Mouse (Mus musculus) urinary bladder, postnatal 4 days (tissue): ENCODE data around the gene Trabd2b.

Experiments
- DNase-seq, 2 experiments: peaks; one replicate each; pipeline ENCODE4 v3.0.0; 2021 to 2022; ENCODE audit warnings: low spot score in 2 of 2

Gene Trabd2b

GRCm38 (mm10) chr4:114605670-114606069, 199.1 kb downstream of the Trabd2b start:
- no peak for DNase-seq

GRCm38 (mm10) chr4:114607873-114608272, 201.3 kb downstream of the Trabd2b start:
- no peak for DNase-seq

- DNase-seq, result no peak
Measured at GRCm38 (mm10) chr4:114609297-114609696, 202.8 kb downstream of the Trabd2b start.

- no peak for DNase-seq
Measured at GRCm38 (mm10) chr4:114611166-114611929, 204.8 kb downstream of the Trabd2b start.

- no peak for DNase-seq
Measured at GRCm38 (mm10) chr4:114612032-114612431, 205.5 kb downstream of the Trabd2b start.

GRCm38 (mm10) chr4:114612827-114613226, 206.3 kb downstream of the Trabd2b start:
- no peak for DNase-seq

- no peak for DNase-seq
Measured at GRCm38 (mm10) chr4:114614086-114614485, 207.6 kb downstream of the Trabd2b start.

GRCm38 (mm10) chr4:114615765-114616164, 209.2 kb downstream of the Trabd2b start:
- no peak for DNase-seq

GRCm38 (mm10) chr4:114622929-114623328, 216.4 kb downstream of the Trabd2b start:
- DNase-seq, result no peak

- no peak for DNase-seq
Measured at GRCm38 (mm10) chr4:114624114-114624910, 217.8 kb downstream of the Trabd2b start.

- DNase-seq, result no peak
Measured at GRCm38 (mm10) chr4:114625357-114625756, 218.8 kb downstream of the Trabd2b start.

GRCm38 (mm10) chr4:114625920-114626319, 219.4 kb downstream of the Trabd2b start:
- no peak for DNase-seq

GRCm38 (mm10) chr4:114627674-114628293, 221.3 kb downstream of the Trabd2b start:
- no peak for DNase-seq

- peak; percentile 52 to 77 for DNase-seq
Measured at GRCm38 (mm10) chr4:114635889-114636288, 229.4 kb downstream of the Trabd2b start.

GRCm38 (mm10) chr4:114636324-114636723, 229.8 kb downstream of the Trabd2b start:
- DNase-seq, result no peak

- DNase-seq, result no peak
Measured at GRCm38 (mm10) chr4:114637120-114637519, 230.6 kb downstream of the Trabd2b start.

GRCm38 (mm10) chr4:114642469-114642868, 235.9 kb downstream of the Trabd2b start:
- DNase-seq, result no peak

- no peak for DNase-seq
Measured at GRCm38 (mm10) chr4:114643679-114644208, 237.2 kb downstream of the Trabd2b start.

GRCm38 (mm10) chr4:114645341-114645740, 238.8 kb downstream of the Trabd2b start:
- no peak for DNase-seq

GRCm38 (mm10) chr4:114646825-114647681, 240.5 kb downstream of the Trabd2b start:
- DNase-seq, result no peak

- peak; percentile 57 to 77 for DNase-seq
Measured at GRCm38 (mm10) chr4:114647689-114648088, 241.2 kb downstream of the Trabd2b start.
